Mouse (Mus musculus) embryo, embryonic 9.5 days (tissue): ENCODE results near the gene Pdzd4.
A peak's percentile ranks its signal among the peaks of the same experiment; 100 is the strongest.

ENCODE experiments used
- DNase-seq: peaks from one replicate; pipeline ENCODE4 v3.0.0-alpha.2; 2017; ENCODE audit errors: extremely low spot score

The Pdzd4 gene

GRCm38 (mm10) chrX:73824185-73825151 is at the start of gene Pdzd4:
Pdzd4 (minus strand) TSS chrX:73824969.
- DNase-seq = peak; percentile 49

GRCm38 (mm10) chrX:73871956-73872355 is 47.2 kb upstream of the Pdzd4 start:
- no peak for DNase-seq

GRCm38 (mm10) chrX:73871474-73871873 is 46.7 kb upstream of the Pdzd4 start:
- DNase-seq = no peak

GRCm38 (mm10) chrX:73869334-73869733 is 44.6 kb upstream of the Pdzd4 start:
- DNase-seq = peak; percentile 44

- DNase-seq = no peak
Observed at GRCm38 (mm10) chrX:73867852-73868251, 43.1 kb upstream of the Pdzd4 start.

GRCm38 (mm10) chrX:73867256-73867655 is 42.5 kb upstream of the Pdzd4 start:
- no peak for DNase-seq

- peak; percentile 35 for DNase-seq
Observed at GRCm38 (mm10) chrX:73864692-73865091, 39.9 kb upstream of the Pdzd4 start.

- DNase-seq = no peak
Observed at GRCm38 (mm10) chrX:73855087-73855408, 30.3 kb upstream of the Pdzd4 start.

GRCm38 (mm10) chrX:73854326-73855086 is 29.7 kb upstream of the Pdzd4 start:
- DNase-seq = no peak

- DNase-seq = no peak
Observed at GRCm38 (mm10) chrX:73836691-73837090, 11.9 kb upstream of the Pdzd4 start.

GRCm38 (mm10) chrX:73835731-73836130 is 11.0 kb upstream of the Pdzd4 start:
- no peak for DNase-seq

GRCm38 (mm10) chrX:73823747-73824146 is 1.0 kb downstream of the Pdzd4 start:
- peak; percentile 16 for DNase-seq

- no peak for DNase-seq
Observed at GRCm38 (mm10) chrX:73816596-73817314, 8.0 kb downstream of the Pdzd4 start.

- peak; percentile 40 for DNase-seq
Observed at GRCm38 (mm10) chrX:73815072-73815471, 9.7 kb downstream of the Pdzd4 start.

- no peak for DNase-seq
Observed at GRCm38 (mm10) chrX:73805814-73806213, 19.0 kb downstream of the Pdzd4 start.

- DNase-seq = peak; percentile 59
Observed at GRCm38 (mm10) chrX:73798502-73798901, 26.3 kb downstream of the Pdzd4 start.

GRCm38 (mm10) chrX:73797511-73797910 is 27.3 kb downstream of the Pdzd4 start:
- DNase-seq = no peak

- DNase-seq = no peak
Observed at GRCm38 (mm10) chrX:73793505-73793904, 31.3 kb downstream of the Pdzd4 start.

- DNase-seq = no peak
Observed at GRCm38 (mm10) chrX:73793039-73793438, 31.7 kb downstream of the Pdzd4 start.

GRCm38 (mm10) chrX:73788501-73788900 is 36.3 kb downstream of the Pdzd4 start:
- no peak for DNase-seq

GRCm38 (mm10) chrX:73787225-73787558 is 37.6 kb downstream of the Pdzd4 start:
- no peak for DNase-seq
